Mouse (Mus musculus): ENCODE results near the gene Cyp3a11. TPM values are rescaled to one million over a fixed set of nuclear protein-coding genes. Genes with fewer than 3 reads are reported as not detected.

The Cyp3a11 gene
- total RNA-seq (2023), result not detected

GRCm38 (mm10) chr5:145879688-145880087 lies at the start of gene Cyp3a11:
Gene Cyp3a11, minus strand, starts transcription at chr5:145879964.

GRCm38 (mm10) chr5:145805796-145806195 lies 74.0 kb downstream of the Cyp3a11 start, which contains the start of gene Cyp3a44:
Gene Cyp3a44, minus strand, starts transcription at chr5:145805874.

Other genes with a start within 250 kb of the Cyp3a11 start
- gene Cyp3a41a, start 159.8 kb downstream of the Cyp3a11 start, total RNA-seq (2023), result not detected
- gene Cyp3a44, start 74.1 kb downstream of the Cyp3a11 start, total RNA-seq (2023), result not detected
- gene Cyp3a25, start 129.7 kb upstream of the Cyp3a11 start, total RNA-seq (2023), result not detected
- gene Cyp3a59, start 199.3 kb upstream of the Cyp3a11 start, total RNA-seq (2023), result not detected